Mouse (Mus musculus) lung, postnatal 4 days (tissue): ENCODE data around the gene Kansl2.

Experiments
- DNase-seq, 2 experiments: peaks; one replicate each; pipeline ENCODE4 v3.0.0; 2021

Gene Kansl2

GRCm38 (mm10) chr15:98533881-98534627, at the start of gene Kansl2:
TSS of gene Kansl2 (minus strand) at chr15:98534264.
- DNase-seq: peak; percentile 99

DNA sequence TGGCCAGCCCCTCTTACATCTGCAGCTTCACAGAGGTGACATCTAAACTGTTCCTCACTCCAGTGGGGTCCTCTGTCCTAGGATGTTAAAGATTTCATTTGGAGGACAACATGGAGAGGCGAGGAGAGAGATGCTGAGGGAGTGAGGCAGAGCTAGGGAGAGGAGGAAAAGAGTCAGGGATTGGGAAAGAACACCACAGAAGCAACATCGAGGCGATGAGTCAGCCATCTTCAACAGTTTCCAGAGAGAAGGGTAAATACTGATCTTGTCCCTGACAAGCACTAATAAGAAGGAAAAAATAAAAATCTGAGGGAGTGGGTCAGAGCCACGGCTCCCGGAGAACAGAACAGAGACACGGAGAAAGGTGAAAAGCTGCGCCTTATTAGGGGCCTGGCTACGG, 48.9 kb upstream of the Kansl2 start:
- DNase-seq: no peak

GRCm38 (mm10) chr15:98582410-98582809, 48.3 kb upstream of the Kansl2 start:
- DNase-seq: no peak

DNA sequence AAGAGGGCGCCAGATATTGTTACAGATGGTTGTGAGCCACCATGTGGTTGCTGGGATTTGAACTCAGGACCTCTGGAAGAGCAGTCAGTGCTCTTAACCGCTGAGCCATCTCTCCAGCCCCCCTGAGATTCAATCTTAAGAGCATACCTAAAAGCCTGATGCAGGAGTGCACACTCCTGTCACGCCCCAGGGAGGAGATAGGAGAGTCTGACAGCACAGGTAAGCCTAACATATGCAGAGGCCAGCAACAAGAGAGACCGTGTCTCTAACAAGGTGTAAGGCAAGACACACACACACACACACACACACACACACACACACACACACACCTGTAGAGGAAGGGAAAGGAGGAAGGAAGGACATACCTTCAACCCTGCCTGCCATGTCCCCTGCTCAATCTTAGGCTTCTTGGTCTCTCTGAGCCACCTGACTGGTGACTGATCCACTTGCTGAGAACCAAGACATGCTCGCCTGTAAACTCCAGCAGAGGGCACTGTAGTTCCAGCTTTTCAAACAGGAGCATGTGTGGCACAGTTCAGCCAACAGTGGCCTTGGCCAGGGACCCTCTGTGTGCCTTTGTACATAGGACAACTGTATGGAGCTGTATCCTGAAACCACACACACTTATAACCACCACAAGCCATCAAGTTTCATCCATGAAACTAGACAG, 45.9 kb upstream of the Kansl2 start:
- DNase-seq: peak; percentile 76 to 85

DNA sequence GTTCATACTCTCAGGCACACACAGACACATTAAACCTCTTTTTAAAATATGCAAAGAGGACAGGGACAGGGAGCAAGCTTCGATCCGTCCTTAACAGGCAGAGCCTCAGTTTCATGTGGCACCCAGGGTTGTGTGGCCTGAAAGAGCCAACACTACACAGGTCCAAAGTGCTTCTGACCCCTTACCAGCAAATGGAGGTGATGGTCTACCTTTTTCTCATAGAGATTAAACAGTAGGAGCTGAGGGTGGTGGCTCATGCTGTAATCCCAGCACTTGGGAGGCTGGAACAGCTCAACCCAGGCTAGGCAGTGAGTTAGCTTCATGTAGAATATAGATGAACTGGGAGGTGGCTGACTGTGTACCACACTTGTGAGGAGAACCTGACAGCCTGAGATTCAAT, 45.2 kb upstream of the Kansl2 start:
- no peak for DNase-seq

GRCm38 (mm10) chr15:98573293-98573692, 39.2 kb upstream of the Kansl2 start:
- no peak for DNase-seq

- no peak for DNase-seq
These were observed 36.9 kb upstream of the Kansl2 start, which contains the start of the genes Ccnt1 and 4930415O20Rik for GRCm38 (mm10) chr15:98570873-98571538. TSS of gene Ccnt1 (minus strand) at chr15:98570923. TSS of gene 4930415O20Rik (plus strand) at chr15:98571004.

- DNase-seq: no peak
These were observed 35.8 kb upstream of the Kansl2 start for GRCm38 (mm10) chr15:98569795-98570365.

DNA sequence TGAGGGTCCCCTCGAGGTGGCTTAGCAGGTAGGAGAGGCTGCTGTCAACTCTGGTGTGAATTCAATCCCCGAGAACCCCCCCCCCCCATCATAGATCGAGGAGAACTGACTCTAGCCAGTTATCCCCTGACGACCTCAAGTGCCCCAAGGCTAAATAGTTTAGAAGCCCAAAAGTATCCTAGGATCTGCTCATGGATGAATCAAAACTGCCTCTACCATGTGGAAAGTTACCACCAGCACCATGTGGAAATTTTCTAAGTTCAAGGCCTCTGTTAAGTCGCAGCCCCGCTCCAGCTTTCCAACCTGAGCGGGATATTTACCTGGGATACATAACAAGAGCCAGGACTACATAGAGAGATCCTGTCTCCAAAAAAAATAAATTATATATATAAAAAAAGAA, 35.2 kb upstream of the Kansl2 start:
- DNase-seq: no peak

- peak in 1 of 2 experiments; percentile 15 for DNase-seq
These were observed 34.4 kb upstream of the Kansl2 start for GRCm38 (mm10) chr15:98568256-98569033.

DNA sequence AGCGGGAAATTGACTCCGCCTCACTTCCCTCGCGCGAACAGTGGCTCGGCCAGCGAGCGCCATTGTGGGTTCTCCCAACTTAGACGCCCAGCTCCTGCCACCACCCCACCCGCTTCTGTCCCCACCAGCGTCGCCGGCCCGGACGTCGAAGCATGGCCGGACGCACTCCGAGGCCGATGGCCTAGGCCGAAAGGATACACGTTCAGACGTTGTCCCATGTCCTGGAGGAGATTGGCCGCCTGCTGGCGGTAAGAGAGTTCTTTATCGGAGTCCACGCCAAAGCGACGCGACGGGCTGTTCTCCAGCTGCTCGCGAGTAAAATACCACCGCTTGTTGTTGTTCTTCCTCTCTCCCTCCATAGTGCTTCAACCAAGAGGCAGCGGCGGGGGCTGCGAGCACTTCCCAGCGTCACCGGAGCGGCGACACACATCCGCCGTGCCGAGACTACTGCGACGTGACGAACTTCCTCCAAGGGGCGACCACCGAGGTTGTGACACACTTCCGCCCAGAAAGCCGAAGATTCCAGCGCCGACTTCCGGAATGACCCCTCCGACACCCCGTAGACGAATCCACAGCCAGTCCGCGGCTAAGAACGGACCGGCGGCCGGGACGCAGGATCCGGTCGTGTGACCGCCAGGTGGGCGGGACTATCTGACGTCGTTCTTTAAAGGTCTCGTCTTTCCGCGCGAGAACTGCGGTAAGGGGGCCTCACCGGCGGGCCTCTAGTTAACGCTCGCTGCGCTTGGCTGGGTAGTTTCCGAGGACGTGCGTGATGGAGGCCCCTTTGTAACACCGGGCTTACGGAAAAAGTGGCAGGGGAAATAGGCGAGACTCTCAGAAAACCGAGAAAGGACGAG, 33.4 kb upstream of the Kansl2 start:
- peak; percentile 100 for DNase-seq

- no peak for DNase-seq
These were observed 32.9 kb upstream of the Kansl2 start for GRCm38 (mm10) chr15:98566973-98567277.

DNA sequence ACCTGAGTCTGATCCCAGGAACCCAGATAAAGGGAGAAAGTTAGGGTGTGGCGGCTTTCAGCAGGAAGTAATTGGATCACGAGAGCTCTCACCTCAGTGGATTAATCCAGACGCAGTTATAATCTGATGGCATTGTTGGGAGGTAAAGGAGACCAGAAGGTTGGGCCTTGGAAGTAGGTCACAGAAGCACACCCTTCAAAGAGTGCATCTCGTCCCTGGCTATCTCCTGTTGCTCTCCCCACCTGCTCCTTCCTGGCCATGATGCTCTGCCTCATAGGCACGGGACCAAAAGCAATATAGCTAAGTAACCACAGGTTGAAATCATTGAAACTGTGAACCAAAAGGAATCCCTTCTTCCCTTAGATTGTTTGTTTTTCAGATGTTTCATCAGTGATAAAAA, 23.1 kb upstream of the Kansl2 start:
- DNase-seq: no peak

GRCm38 (mm10) chr15:98555881-98556280, 21.8 kb upstream of the Kansl2 start:
- no peak for DNase-seq

GRCm38 (mm10) chr15:98552758-98553157, 18.7 kb upstream of the Kansl2 start:
- DNase-seq: no peak

- no peak for DNase-seq
These were observed 12.8 kb upstream of the Kansl2 start for GRCm38 (mm10) chr15:98546843-98547242.

- DNase-seq: no peak
These were observed 11.1 kb upstream of the Kansl2 start for GRCm38 (mm10) chr15:98545151-98545550.

- no peak for DNase-seq
These were observed 9.3 kb upstream of the Kansl2 start for GRCm38 (mm10) chr15:98543341-98543740.

DNA sequence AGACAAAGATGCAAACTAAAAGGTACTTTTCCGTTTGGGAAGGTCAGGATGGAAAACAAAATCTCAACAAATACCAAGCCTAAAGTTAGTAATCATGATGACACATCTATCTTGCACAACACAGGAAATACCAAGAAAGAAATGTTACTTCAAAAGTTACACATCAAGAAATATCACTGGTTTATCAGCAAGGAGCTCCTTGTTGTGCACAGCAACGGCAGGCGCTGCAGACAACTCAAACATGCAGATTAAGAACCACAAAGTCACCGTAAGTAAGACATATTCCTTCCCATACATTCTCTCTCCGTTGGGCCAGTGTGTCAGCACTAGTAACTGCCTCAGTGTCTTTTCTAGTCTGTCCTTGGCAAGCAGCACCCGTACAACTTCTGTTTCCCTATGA, 7.0 kb upstream of the Kansl2 start:
- DNase-seq: no peak

GRCm38 (mm10) chr15:98537923-98538322, 3.9 kb upstream of the Kansl2 start:
- no peak for DNase-seq

DNA sequence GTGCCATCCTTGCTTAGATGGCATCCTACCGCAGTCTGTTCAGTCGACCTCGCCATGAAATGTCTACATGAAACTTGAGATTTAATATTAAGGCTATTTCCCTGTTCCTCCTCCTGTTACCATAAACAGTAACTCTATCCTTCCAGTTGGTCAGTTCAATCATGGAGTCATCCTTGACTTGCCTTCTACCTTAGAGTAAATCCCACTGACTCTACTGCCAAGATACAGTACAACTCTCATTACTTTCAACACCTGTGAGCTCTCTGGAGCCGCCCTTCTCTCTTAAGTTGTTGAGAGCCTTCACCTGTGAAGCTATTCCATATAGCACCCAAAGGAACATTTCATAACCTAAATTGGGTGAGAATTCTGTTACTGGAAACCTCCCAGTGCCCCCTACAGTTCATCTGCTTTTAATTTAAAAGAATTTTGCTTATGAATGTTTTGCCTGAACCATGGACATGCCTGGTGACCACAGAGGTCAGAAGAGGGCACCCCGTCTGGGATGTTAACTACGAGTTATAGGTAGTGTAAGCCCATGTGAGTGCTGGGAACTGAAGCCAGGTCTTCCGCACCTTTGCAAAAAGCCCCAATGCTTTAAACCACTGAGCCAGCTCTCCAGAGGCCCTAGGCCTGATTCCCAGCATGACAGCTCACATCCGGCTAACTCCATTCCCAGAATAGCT, 2.9 kb upstream of the Kansl2 start:
- no peak for DNase-seq
